Mouse (Mus musculus) brown adipose tissue, adult 24 weeks (tissue): ENCODE results near the gene Abcg4. TPM values are rescaled to one million over a fixed set of nuclear protein-coding genes. Genes with fewer than 3 reads are reported as not detected.
A peak's percentile ranks its signal among the peaks of the same experiment; 100 is the strongest.
"Not testable (repeated sequence)": the region's sequence is repeated elsewhere in the genome, so short reads cannot be mapped to it uniquely, and the experiment has no call there.

Experiments
- H3K27ac ChIP-seq: fragments of 200-500 bp; replicated peaks from 2 replicates; pipeline ENCODE4 v1.5.1; 2012; ENCODE audit warnings: low read depth, mild to moderate bottlenecking, low read length
- H3K4me1 ChIP-seq: fragments of 200-500 bp; 2 replicates; pipeline ENCODE4 v1.6.1; 2012; ENCODE audit warnings: low read length, mixed read lengths; ENCODE audit not compliant: control insufficient read depth, insufficient read depth, insufficient read length
- H3K4me3 ChIP-seq: fragments of 200-500 bp; 2 replicates; pipeline ENCODE4 v1.5.1; 2012; ENCODE audit warnings: low read depth, mild to moderate bottlenecking, low read length, moderate library complexity; ENCODE audit not compliant: insufficient read depth
- polyA plus RNA-seq: library from polyadenylated mRNA; stranded (reverse); fragments of >200 nt; gene quantifications from 2 replicates; pipeline ENCODE4 v1.2.4, GENCODE M21; 2012; ENCODE audit not compliant: missing spikeins, insufficient read depth, insufficient read length

The Abcg4 gene
- 0.36 TPM in 1 of 2 replicates, not detected in the other for polyA plus RNA-seq

DNA sequence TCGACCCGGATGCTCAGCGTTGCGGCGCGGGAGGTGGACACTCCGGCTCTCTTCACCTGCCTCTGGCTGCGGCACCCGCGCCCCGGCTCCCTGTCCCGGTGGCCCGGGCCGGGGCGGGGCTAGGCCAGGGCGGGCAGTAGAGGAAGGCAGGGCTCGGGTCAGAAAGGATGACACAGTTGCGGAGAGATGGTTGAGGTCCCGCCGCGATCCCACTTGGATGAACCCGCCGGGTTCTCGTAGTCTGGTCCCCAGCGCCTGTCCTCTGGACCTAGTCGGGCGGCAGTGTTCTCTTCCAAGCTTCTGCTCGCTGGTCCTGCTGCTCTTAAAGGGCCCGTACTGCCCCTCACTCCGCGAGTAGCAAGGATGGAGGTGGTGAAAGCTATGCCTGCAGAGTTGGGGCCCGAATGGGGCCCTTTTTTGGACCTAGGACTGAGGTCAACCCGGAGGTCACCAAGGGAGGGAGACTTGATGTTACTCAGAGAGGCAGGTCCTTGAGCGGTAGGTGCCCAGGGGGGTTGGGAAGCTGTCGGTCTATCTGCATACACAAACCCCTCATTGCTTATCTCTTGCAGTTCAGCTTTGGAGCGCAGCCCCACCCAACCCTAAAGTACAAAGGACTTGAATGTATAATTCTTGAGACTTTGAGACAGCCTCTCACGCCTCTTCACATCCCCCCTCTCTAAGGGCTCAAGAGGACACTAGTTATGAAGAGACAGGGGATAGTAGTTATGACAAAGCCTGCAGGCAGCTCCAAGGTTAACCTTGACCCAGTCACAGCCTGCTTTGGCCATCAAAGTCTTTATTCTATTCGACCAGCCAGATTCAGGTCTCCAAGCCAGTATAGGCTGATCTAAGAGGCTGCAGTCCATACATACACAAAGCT lies at the start of gene Abcg4:
TSS of gene Abcg4 (minus strand) at position 540 of the 883 bp plus-strand sequence.
- no peak within 1 kb of the TSS for H3K27ac ChIP-seq
- peak within 1 kb of the TSS; percentile 57 for H3K4me3 ChIP-seq
- peaks cover 4% of the 10 kb centered on the region; the same call in 1 of the 2 replicates for H3K4me1 ChIP-seq

DNA sequence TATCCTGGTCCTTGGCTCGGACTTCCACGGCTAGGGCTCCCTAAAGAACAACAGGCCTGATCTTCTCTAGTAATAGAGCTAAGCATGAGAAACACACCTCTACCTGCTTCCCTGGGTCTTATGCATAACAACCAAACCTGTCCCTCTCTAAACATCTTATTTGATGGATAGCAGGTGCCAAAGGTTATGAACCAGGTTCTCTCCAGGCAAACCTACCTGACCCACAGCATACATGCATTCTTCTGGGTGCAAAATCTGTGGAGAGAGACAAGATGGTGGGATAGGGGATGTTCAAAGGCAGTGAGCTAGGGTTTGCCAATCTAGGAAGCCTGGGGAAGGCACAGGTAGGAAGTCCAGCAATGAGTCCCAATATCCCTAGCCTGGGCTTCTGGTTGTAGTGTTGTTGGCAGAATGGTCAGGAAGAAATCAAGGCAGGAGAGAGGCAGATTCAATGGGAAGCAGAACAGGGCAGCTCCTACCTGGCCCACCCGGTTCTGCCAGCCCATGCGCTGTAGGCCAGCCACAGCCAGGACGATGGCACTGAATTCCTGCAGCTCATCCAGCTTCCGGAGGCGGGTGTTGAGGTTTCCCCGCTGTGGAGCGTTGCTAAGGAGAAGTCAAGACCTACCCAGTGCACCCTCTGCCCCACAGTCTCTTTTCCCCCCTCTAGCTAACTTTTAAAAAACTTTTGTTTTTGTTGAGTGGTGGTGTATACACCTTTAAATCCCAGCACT lies 49.2 kb upstream of the Abcg4 start:
- Histone ChIP-seq H3K27ac (no peak overlapping the region), H3K4me1 (peaks cover 4% of the 10 kb centered on the region; the same call in 1 of the 2 replicates), H3K4me3 (no peak overlapping the region)

DNA sequence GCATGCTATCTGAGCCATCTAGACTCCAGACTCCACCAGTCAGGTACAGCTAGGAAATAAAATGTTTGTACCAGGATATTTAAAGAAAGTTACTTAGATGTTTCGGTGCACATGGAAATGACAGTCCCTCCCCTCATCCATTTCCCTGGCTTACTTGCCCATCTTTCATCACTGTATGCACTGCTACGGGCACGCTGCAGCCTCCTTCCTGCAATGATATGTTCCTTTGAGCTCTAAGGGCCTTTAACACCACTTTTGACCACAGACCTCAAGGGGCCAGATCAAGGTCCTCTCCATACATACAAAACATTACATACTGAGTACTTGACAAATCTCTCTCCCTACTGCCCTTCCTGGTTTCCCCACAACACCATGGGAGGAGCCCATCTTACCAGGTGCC lies 48.5 kb upstream of the Abcg4 start:
- no peak overlapping the region for H3K4me3 ChIP-seq
- no peak overlapping the region for H3K27ac ChIP-seq

DNA sequence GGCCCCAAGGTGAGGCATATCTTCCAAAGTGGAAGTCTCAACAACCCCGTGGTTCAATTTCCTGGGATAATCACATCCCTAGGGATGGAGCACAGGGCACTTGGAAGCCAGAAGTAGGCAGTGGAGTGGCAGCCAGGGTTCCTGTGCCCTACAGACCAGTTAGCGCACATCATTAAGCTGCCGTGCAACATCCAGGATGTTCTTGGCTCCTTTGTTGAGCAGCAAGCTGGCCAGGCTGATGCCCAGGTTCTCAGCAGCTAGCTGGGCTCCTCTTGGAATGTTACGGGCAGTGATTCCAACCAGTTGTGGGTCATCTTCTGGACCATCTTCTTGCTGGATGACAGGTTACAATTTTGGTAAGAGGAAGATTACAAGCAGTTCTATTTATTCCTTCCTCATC lies 48.1 kb upstream of the Abcg4 start:
- H3K4me3 ChIP-seq, H3K27ac ChIP-seq, H3K4me1 ChIP-seq: not testable (repeated sequence)

More for the DNA sequence above, 48.5 kb upstream of the Abcg4 start:
- H3K4me1 ChIP-seq = peaks cover 4% of the 10 kb centered on the region; the same call in 1 of the 2 replicates

DNA sequence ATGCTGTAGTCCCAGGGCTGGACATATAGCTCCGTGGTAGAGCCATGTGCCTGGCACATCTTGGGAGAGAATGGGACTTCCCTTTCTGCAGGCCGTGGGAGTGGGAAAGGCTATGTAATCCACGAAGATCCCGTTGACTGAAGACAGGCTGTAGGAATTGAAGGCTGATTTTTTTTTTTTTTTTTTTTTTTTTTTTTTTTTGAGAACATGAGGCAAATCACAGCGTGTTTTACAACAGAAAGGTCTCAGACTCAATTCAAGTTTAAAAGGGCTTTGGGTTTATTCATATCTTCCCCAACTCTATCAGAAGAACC lies 47.6 kb upstream of the Abcg4 start:
- Histone ChIP-seq H3K27ac (no peak overlapping the region), H3K4me3 (peak overlapping the region; percentile 77)

DNA sequence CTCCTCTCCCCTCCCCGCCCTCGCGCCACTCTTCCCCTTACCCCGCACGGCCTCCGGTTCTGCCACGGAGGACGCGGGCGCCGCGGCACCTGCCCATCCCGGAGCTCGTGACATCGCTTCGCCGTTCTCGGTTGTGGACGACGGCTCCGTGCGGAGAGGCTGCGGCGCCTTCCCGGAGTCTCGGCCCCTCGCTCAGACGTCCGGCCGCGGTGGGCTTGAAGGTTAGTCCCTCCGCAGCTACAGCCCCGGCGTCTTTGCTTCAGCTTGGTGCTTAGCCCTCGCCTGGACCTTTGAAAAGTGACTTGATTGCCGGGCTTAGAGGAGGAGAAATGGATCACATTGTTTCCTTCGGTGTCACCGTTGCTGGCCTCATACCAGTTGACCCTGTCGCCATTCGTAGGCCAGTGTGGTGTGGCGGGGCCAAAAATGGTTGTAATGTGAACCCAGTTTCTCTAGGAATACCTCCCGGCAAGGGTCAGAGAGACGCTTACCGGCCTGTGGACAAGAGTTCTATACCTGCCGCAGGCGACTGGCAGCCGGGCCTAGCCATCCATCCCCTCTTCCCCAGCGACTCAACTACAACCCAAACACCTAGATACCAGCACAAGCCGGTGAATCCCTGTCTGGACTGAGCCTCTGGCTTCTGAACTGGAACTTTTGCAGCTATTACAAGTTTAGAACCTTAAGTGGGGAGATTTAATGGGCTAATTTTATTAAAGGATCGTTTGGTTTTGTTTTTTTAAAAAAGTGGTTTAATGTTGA lies 47.1 kb upstream of the Abcg4 start:
- peaks cover 4% of the 10 kb centered on the region; the same call in 1 of the 2 replicates for H3K4me1 ChIP-seq
- 0 out of 2 replicates have a peak overlapping the region, but pooled peaks have one; percentile 13 for H3K27ac ChIP-seq
- peak overlapping the region; percentile 77 for H3K4me3 ChIP-seq

More for the DNA sequence above, 47.6 kb upstream of the Abcg4 start:
- H3K4me1 ChIP-seq = peaks cover 4% of the 10 kb centered on the region; the same call in 1 of the 2 replicates

DNA sequence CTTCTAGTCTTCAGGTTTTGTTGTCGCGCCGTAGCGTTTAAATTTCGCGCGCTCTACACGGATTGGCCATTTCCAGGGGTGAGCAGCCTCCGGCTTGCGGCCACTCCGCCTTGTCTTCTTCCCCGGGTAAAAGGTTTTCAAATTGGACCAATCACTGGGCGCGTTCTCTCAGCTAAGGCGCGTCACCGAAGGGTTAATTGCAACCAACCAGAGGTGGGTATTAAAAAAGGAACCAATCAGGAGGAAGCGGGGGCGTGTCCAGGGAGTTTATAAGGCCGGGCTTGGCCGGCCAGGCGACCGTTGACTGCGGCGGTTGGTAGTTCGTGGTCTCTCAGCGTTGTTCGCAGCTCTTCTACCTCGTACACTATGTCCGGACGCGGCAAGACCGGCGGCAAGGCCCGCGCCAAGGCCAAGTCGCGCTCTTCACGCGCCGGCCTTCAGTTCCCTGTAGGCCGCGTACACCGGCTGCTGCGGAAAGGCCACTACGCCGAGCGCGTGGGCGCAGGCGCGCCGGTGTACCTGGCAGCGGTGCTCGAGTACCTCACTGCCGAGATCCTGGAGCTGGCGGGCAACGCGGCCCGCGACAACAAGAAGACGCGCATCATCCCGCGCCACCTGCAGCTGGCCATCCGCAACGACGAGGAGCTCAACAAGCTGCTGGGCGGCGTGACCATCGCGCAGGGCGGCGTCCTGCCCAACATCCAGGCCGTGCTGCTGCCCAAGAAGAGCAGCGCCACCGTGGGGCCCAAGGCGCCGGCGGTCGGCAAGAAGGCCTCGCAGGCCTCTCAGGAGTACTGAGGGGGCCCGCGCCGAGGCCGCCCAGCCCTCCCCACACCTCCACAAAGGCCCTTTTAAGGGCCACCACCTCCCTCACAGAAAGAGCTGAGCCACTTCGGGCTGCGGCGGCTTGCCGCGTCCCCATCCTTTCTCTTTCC lies 46.2 kb upstream of the Abcg4 start, which contains the start of gene H2afx:
TSS of gene H2afx (plus strand) at position 299 of the 935 bp plus-strand sequence.
- H3K4me1 ChIP-seq = peaks cover 4% of the 10 kb centered on the region; the same call in 1 of the 2 replicates
- H3K4me3 ChIP-seq = peak within 1 kb of the TSS; percentile 77
- H3K27ac ChIP-seq = 0 out of 2 replicates have a peak within 1 kb of the TSS, but pooled peaks have one; percentile 13

DNA sequence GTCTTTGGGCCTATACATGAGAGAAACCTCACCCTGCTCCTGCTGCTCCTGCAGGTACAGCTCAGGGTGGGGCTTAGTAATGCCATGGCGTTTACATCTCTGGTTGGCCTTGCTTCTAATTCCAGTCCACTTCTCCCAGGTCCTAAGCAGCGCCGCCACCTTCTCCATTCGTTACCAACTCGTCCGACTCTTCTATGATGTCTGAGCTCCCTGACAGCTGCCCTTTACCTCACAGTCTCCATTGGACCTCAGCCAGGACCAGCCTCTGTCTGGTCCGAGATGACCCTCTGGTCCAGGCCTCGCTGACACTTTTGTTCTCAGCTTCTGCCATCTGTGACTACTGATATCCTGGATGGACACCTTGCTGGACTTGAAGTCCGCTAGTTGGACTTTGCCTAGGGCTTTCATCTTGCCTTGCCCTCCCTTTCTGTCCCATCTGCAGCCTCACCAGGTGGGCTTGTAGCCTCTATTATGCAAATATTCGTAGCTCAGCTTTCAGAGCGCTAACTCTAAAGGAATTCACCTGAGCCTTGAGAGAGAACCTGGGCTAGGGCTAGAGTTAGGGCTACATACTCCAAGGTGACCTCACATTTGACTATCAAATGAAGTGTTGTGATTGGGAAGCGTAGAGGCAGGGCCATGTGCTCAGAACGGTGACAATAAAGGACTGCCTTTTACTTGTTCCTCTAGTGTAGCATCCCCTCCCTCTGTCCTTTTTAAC lies 44.7 kb upstream of the Abcg4 start:
- H3K4me3 ChIP-seq = no peak overlapping the region

DNA sequence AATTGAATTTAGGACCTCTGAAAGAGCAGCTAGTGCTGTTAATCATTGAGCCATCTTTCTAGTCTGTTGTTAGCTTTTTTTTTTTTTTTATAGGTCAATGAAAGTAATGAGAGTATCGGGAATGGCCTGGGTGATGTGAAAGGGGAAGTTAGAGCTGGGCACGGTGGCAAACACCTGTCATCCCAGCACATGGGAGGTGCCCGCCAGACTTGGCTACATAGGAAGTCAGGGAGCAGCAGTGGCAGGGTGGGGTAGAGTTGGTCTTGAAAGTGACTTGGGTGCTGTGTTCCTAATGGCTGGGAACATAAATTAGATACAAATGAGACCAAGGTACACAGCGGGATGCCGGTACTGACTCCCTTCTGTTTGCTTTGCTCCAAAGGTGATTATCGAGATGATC lies 42.3 kb upstream of the Abcg4 start:
- H3K27ac ChIP-seq = no peak overlapping the region
- H3K4me1 ChIP-seq = peaks cover 8% of the 10 kb centered on the region; the same call in 1 of the 2 replicates
- no peak overlapping the region for H3K4me3 ChIP-seq

More for the DNA sequence above, 44.7 kb upstream of the Abcg4 start:
- H3K27ac ChIP-seq = no peak overlapping the region
- H3K4me1 ChIP-seq = peaks cover 4% of the 10 kb centered on the region; the same call in 1 of the 2 replicates

DNA sequence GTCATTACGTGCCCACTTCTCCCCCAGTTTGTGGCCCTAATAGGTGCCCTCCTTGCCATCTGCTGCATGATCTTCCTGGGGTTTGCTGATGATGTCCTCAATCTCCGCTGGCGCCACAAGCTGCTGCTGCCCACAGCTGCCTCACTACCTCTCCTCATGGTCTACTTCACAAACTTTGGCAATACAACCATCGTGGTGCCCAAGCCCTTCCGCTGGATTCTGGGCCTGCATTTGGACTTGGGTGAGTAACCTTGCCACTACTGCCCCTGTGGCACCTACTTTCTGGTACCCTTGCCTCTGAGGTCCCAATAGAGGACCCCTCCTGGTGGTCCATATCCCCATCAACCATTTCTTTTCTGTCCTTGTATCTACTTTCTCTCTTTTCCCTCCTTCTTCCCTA lies 39.5 kb upstream of the Abcg4 start:
- peak overlapping the region; percentile 79 for H3K4me3 ChIP-seq
- peaks cover 5% of the 10 kb centered on the region; the same call in 1 of the 2 replicates for H3K4me1 ChIP-seq
- H3K27ac ChIP-seq = peak overlapping the region; percentile 16

DNA sequence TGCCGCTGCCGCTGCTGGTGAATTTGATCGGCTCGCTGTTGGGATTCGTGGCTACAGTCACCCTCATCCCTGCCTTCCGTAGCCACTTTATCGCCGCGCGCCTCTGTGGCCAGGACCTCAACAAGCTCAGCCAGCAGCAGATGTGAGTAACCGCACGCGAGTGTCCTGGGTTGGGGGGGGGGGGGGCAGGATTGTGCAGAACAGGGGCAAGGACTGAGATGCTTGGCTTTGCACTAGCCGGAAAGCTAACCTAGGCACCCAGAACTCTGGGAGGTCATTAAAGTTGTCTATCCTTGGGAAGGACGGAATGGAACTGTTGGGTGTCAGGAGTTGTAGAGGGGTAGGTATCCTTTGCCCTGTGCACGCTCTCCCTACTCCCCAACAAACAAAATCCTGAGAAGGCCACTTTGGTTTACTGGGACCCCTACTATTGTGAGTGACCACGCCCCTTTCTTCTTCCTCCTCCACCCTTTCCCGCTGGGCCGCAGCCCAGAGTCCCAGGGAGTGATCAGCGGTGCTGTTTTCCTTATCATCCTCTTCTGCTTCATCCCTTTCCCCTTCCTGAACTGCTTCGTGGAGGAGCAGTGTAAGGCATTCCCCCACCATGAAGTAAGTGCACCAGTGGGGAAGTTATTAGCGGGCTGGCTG lies 38.8 kb upstream of the Abcg4 start:
- Histone ChIP-seq H3K4me3 (peak overlapping the region; percentile 79), H3K27ac (peak overlapping the region; percentile 69), H3K4me1 (peaks cover 5% of the 10 kb centered on the region; the same call in 1 of the 2 replicates)

DNA sequence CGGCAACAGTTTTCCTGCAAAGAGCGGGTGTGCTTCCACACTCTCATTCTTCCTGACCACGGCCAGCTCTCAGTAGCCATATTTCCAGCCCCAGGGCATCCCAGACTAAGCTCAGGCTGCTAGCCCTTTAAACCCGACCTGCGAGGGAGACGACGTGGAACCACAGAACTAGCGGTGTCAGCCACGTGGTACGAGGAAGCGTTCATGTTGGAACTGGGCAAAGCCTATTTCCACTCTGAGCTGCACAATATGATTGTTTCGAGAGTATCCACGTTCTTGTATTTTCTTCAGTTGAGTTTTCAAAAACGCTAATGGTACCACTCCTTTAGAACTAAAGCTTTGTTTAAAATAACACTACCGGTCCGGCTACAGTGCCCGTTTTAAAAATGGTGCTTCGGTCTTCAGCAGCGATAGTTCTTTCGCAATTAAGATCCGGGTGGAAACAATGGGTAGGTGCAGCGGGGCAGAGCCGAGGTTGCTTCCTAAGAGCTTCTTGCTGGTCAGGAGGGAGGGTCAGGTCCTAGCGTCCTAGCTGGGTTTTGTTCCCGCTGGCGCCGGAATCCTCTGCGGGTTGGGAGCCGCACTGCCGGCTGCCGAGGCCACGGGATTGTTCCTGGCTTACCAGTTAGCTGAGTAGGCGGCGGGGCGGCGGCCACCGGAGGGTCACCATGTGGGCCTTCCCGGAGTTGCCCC lies 38.1 kb upstream of the Abcg4 start:
- Histone ChIP-seq H3K27ac (peak overlapping the region; percentile 72), H3K4me3 (peak overlapping the region; percentile 79), H3K4me1 (peaks cover 5% of the 10 kb centered on the region; the same call in 1 of the 2 replicates)
